Mouse (Mus musculus) central nervous system, embryonic 14 days (tissue): ENCODE data around the gene Gm21812. TPM values are rescaled to one million over a fixed set of nuclear protein-coding genes. Genes with fewer than 3 reads are reported as not detected.

ENCODE experiments used
- polyA plus RNA-seq: library from polyadenylated mRNA; depleted of rRNA; stranded (reverse); fragments of >200 nt; gene quantifications from 2 replicates; pipeline ENCODE4 v1.2.3, GENCODE M21; 2012; rRNA removed

Gene Gm21812
- polyA plus RNA-seq = not detected in 2 replicates

GRCm38 (mm10) chrY:9347084-9347483 is at the start of gene Gm21812:
Gene Gm21812 (minus strand): TSS chrY:9347184.

Other genes with a start within 250 kb of the Gm21812 start
- not detected in 2 replicates for gene Gm21292, start 213.3 kb downstream of the Gm21812 start, polyA plus RNA-seq
- not detected in 2 replicates for gene Gm21721, start 145.0 kb downstream of the Gm21812 start, polyA plus RNA-seq
- not detected in 2 replicates for gene Gm21874, start 69.0 kb upstream of the Gm21812 start, polyA plus RNA-seq